Mouse (Mus musculus) heart, postnatal 14 days (tissue): ENCODE results near the gene Wdr20rt. TPM values are rescaled to one million over a fixed set of nuclear protein-coding genes. Genes with fewer than 3 reads are reported as not detected.
"Not testable (repeated sequence)": the region's sequence is repeated elsewhere in the genome, so short reads cannot be mapped to it uniquely, and the experiment has no call there.

ENCODE experiments used
- DNase-seq, 2 experiments: peaks; one replicate each; pipeline ENCODE4 v3.0.0; 2021 to 2022
- intact Hi-C: fragments of 180-260 bp; cut with DNase I; formaldehyde crosslinking; loops from one replicate; pipeline ENCODE4 v1.15.1; 2025
- long read RNA-seq, 2 experiments: library from polyadenylated mRNA; stranded (forward); transcript quantifications; one replicate each; pipeline ENCODE4 v2.0.0; 2021
- total RNA-seq, 2 experiments: library from RNA; stranded (reverse); gene quantifications; 2 replicates each; pipeline ENCODE4 v1.2.3; 2021

Wdr20rt gene
- total RNA-seq = not detected
- long read RNA-seq, experiment 1 = 0 reads
- long read RNA-seq, experiment 2 = 0 reads

DNA sequence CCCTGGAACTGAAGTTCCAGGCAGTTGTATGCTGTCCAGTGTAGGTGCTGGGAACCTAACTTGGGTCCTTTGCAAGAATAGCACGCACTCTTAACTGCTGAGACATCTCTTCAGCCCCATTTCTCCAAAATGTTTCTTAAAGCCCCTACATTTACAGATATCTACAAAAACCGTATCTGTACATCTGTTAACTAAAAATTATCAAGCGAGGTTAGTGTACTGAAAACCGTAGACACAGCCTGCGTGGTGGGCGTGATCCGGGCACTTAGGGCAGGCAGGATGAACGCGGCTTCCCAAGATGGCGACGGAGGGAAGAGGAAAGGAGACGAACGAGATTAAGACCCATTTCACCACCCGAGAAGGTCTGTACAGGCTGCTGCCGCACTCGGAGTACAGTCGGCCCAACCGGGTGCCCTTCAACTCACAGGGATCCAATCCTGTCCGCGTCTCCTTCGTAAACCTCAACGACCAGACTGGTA lies at the start of gene Wdr20rt:
Gene Wdr20rt, plus strand, starts transcription at position 51 of the 479 bp plus-strand sequence.
- no peak for DNase-seq
- intact Hi-C loops = no loop called here

DNA sequence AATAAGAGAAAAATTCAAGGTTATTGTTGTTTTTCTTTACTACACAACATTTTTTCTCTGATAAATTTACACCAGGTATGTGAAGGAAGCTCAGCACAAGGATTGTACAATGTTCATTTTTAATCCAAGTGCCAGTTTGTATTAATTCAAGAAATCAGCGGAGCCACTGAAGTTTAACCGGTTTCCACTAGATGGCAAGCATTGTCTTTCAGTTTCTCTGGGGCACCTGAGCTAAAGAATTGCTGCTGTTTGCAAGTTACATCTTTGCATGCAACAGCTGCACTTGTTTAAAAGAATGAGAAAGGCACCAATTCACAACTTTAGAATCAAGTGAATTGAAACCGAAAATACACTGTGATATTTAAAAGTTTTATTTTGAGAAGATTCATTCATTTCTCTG lies 38.0 kb upstream of the Wdr20rt start:
- intact Hi-C loops = no loop called here
- peak in 1 of 2 experiments; percentile 2 for DNase-seq

DNA sequence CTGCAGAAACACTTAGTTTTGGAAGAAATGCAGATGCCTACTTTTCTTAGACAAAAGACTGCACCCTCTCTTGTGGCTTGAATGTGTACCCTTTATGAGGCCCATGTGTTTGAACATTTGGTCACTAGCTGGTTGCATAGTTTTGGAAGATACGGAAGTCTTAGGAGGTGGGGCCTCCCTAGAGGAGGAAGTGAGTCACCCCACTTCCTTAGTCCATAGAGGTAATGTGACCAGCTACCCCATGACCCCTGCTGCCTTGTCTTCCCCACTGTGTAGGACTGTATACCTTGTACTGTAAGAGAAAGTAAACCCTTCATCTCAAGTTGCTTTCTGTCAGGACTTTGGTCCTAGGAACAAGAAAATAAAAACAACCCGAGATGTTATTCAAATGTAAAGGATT lies 36.1 kb upstream of the Wdr20rt start:
- DNase-seq = no peak
- intact Hi-C loops = no loop called here

DNA sequence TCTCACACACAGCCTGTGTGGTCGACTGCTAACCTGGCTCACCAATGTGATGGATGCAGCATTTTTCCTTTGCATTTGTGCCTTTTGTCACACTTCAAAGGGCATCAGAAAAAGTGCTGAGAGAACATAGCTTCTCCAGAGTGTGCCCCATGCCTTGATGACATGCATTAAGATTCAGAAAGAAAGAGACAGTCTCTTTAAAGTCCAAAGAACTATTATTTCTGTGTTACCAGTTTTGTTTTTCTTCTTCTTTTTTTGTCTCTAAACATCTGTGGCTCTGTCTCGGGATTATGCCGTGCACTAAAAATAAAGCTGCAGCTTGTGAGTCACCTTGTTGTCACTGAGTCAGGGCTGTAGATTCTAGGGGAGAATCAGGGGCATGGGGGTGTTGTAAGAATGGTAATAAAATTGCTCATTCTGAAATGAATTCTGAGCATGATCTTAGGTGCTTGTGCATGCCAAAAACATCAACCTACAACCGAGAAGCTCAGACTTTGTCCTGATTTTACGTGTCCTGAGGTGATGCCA lies 31.2 kb upstream of the Wdr20rt start:
- intact Hi-C loops = no loop called here
- DNase-seq = no peak

- DNase-seq = no peak
- intact Hi-C loops = no loop called here
These were observed 23.5 kb upstream of the Wdr20rt start for GRCm38 (mm10) chr12:65201812-65202211.

GRCm38 (mm10) chr12:65206431-65206830 lies 18.9 kb upstream of the Wdr20rt start:
- intact Hi-C loops = no loop called here
- no peak for DNase-seq

DNA sequence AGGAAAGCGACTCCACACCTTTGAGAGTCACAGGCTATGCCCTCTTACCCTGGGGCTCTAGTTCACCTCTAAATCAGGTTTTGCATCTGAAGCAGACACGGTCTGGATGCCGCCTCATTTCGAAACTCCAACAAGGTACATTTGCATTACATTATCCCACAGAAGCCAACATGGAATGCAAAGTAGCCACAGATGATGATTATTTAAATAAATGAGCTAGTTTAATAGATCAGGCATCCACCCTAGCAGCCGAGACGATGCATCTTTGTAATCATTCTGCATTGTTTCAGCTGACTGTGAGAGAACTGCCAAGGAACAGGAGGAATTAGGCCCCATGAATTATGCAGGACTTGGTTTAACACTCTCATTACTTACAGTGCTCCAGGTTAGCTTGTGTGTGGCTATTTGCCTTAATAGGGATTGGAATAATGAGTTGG lies 8.9 kb upstream of the Wdr20rt start:
- DNase-seq = no peak

GRCm38 (mm10) chr12:65228628-65229027 lies 3.3 kb downstream of the Wdr20rt start:
- intact Hi-C loops = no loop called here
- DNase-seq = no peak

More for the DNA sequence above, 8.9 kb upstream of the Wdr20rt start:
- intact Hi-C loops = no loop called here

DNA sequence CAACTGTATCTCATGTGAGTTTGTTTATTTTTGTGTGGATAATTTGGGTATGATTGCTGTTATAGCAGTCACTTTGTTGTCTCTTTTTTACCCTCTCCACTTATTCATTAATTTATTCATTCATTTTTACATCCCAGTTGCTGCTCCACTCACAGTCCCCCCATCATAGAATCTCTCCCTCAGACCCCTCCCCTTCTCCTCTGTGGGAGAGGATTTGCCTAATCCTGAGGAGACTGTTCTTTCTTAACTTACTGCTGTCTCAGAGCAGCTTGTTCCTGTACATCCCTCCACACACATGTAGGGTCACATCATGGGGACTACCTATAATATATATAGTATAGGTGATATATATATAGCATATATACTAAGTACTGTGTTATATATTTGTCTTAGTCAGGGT lies 3.7 kb downstream of the Wdr20rt start:
- no peak for DNase-seq
- intact Hi-C loops = no loop called here

GRCm38 (mm10) chr12:65232801-65233200 lies 7.5 kb downstream of the Wdr20rt start:
- intact Hi-C loops, DNase-seq: not testable (repeated sequence)

DNA sequence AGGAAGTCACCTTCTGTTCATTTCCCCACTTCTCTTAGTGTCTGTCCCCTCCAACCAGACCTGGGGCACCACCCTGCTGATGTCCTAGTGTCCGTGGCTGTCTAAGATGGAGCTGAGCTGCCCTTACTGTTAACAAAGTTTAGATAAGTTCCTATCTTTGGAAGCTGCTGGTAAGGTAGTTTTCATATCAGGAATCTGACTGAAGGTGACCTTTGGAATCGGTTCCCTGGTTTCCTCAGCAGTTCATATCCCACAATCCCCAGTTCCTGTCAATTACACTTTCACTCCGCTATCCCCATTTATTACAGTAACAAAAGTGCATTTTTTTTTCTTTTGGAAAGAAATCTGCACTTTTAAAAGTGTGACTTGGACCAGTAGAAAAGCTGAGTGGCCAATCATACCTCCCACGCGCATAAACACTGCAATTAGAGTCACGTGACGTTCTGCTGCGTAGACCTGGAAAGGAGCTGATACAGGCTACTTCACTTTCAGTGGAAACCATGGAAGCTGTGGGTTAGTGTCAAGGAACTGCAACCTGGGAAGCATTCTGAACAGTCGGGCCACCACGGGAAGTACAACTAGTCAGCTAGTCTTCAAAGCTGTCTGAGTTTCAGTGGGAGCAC lies 24.9 kb downstream of the Wdr20rt start:
- no peak for DNase-seq
- intact Hi-C loops = no loop called here

DNA sequence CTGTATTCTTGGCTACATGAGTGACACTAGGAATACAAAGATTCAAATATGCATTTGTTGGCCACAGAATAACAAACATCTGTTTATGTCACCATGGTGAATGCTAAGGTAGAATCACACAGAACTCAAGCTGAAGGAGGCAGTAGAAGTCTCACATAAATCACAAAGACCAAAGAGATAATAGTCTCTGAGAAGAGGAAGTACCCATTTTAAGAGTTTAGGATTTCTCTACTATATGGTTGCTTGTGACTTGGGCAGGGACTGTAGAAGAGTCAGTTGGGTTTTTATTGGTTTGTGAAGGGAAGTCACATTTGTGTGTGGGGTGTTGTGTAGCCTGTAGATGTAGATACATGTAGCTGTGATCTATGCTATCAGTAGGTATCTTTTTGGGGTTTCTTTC lies 31.6 kb downstream of the Wdr20rt start:
- intact Hi-C loops = no loop called here
- DNase-seq = no peak

GRCm38 (mm10) chr12:65258212-65259138 lies 33.2 kb downstream of the Wdr20rt start:
- DNase-seq = peak in 1 of 2 experiments; percentile 25
- intact Hi-C loops = no loop called here

GRCm38 (mm10) chr12:65259139-65260111 lies 34.1 kb downstream of the Wdr20rt start:
- intact Hi-C loops = no loop called here
- no peak for DNase-seq

DNA sequence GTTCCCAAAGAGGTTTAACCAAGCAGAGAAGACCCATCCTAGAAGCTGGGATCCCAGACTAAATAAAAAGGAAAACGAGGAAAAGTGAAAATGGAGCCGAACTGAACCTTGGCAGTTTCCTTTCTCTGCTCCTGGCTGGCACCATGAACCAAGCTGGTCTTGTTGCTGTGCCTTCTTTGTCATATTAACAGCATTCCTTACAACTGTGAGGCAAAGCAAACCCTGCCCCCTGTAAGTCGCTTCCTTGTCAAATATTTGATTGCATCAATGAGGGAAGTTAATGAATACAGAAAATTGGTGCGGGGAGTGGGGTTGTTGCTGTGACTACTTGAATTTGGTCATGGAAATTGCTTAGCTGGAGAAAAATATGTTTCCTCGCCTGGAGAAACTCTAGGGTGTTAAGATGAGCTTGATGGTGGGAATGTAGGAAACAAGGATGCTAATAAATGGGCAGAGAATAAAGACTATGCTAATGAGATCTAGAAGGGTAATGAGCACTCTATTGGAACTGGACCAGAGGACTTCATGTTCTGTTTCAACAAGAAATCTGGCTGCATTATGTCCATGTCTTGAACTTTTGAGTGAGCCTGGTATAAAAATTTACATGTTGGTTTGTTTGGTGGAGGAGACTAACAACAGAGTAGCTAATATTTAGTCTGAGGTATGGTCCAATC lies 43.1 kb downstream of the Wdr20rt start:
- DNase-seq = no peak
- intact Hi-C loops = no loop called here

GRCm38 (mm10) chr12:65269406-65269805 lies 44.1 kb downstream of the Wdr20rt start:
- no peak for DNase-seq

GRCm38 (mm10) chr12:65273807-65274206 lies 48.5 kb downstream of the Wdr20rt start:
- intact Hi-C loops = no loop called here
- DNase-seq = no peak

More at GRCm38 (mm10) chr12:65269406-65269805, 44.1 kb downstream of the Wdr20rt start:
- intact Hi-C loops = no loop called here
